In the genomic region with DNA sequence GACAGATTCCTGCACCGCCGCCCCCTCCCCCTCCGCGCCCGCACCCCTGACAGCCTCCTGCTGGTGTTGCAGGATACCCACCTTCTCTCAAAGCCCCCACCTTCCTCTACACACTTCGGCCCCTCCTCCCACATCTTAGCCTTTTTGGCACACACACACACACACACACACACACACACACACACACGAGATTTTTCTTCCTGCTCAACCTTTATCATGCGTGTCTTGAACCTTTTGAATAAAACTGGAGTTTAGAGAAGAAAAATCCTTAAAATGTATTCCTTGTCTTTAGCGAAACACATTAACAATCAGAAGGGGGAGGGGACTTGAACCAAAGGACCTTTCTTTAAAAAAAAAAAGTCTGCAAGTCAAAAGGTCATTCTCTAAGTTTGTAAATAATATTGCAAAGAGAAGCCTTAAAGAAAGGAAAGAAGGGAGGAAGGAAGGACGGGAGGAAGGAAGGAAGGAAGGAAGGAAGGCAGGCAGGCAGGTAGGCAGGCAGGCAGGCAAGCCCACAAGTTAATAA, we compare ENCODE assay signal across 8 mouse cellular contexts.
DNase-seq lines count a peak whose midpoint lies in the region; ATAC-seq and TF ChIP-seq lines count a peak whose summit lies in the region.

No protein-coding gene starts in this region.

- ATAC-seq in heart, embryonic 15.5 days (replicated peaks; ENCODE audit: insufficient number of reproducible peaks, insufficient read depth, low FRiP score, low read depth) = no peak
- ATAC-seq in forebrain, embryonic 15.5 days (replicated peaks) = no peak
- no peak for ATAC-seq in liver, postnatal 0 days

- H3K27ac ChIP-seq in heart, embryonic 15.5 days = no peak overlapping the region
- no peak overlapping the region for H3K27ac ChIP-seq in ES-E14 (ENCODE audit: insufficient read depth, low read depth, low read length, poor library complexity, severe bottlenecking)
- peak overlapping the region; percentile 100 for H3K27ac ChIP-seq in forebrain, embryonic 15.5 days (replicated peaks)
- no peak overlapping the region for H3K27ac ChIP-seq in liver, postnatal 0 days (ENCODE audit: low read depth)

- H3K27me3 ChIP-seq in heart, embryonic 15.5 days = peaks cover 84% of the 10 kb centered on the region
- H3K27me3 ChIP-seq in forebrain, embryonic 15.5 days = no peaks in the 10 kb centered on the region
- peaks cover 90% of the 10 kb centered on the region for H3K27me3 ChIP-seq in liver, postnatal 0 days (ENCODE audit: insufficient read depth, low read length)

- in situ Hi-C loops in ES-E14 (cut with MboI; ENCODE audit: low sequenced_read_pairs in 2 of 2, unreplicated experiment in 2 of 2) = loop anchor here in 1 of 2 experiments (10.0 kb wide), 1 partner anchor 613 kb away; no protein-coding TSS in a partner anchor

- TF ChIP-seq CTCF in liver, postnatal 0 days (IDR thresholded peaks at IDR 0.05; ENCODE audit: low read depth) = no peak
- no peak for TF ChIP-seq CTCF in lung, adult 2 months (IDR thresholded peaks at IDR 0.05; ENCODE audit: insufficient read depth, low read length)

- TF ChIP-seq POLR2A in lung, adult 2 months (IDR thresholded peaks at IDR 0.05; ENCODE audit: borderline replicate concordance, extremely low read depth, low read depth, low read length) = no peak

- no peak for DNase-seq in heart, adult 8-10 months (ENCODE audit: low spot score)
- no peak for DNase-seq in ES-E14 (ENCODE audit: low read depth, low spot score)
- DNase-seq in liver, postnatal 0 days = no peak
- DNase-seq in Muller cell, postnatal 12 days (ENCODE audit: inconsistent ontology term) = no peak
- DNase-seq in gastrocnemius, postnatal 4 days (ENCODE audit: low spot score in 2 of 2) = no peak
- no peak for DNase-seq in lung, adult 2 months

- TF ChIP-seq EP300 in liver, postnatal 0 days (IDR thresholded peaks at IDR 0.05; ENCODE audit: low read depth) = no peak

- peak overlapping the region; percentile 70 for H3K9ac ChIP-seq in heart, embryonic 15.5 days
- no peak overlapping the region for H3K9ac ChIP-seq in ES-E14 (ENCODE audit: insufficient read depth, low read depth, low read length, poor library complexity, severe bottlenecking)
- H3K9ac ChIP-seq in forebrain, embryonic 15.5 days (replicated peaks) = peak overlapping the region; percentile 100
- no peak overlapping the region for H3K9ac ChIP-seq in liver, postnatal 0 days (replicated peaks)

- WGBS in heart, embryonic 15.5 days = 2% methylated on average over 9 of the region's 10 CpGs
- under 1% methylated on average over 10 of the region's 10 CpGs for WGBS in forebrain, embryonic 15.5 days
- WGBS in liver, postnatal 0 days (ENCODE audit: insufficient replicate concordance) = 1% methylated on average over 10 of the region's 10 CpGs
- WGBS in lung, adult 2 months = 2% methylated on average over 9 of the region's 10 CpGs

- H3K4me2 ChIP-seq in heart, embryonic 15.5 days = peak overlapping the region; percentile 98
- peak overlapping the region; percentile 65 for H3K4me2 ChIP-seq in forebrain, embryonic 15.5 days (replicated peaks)
- peak overlapping the region; percentile 86 for H3K4me2 ChIP-seq in liver, postnatal 0 days (ENCODE audit: low read depth, low read length)

- peak overlapping the region; percentile 72 for H3K4me3 ChIP-seq in heart, embryonic 15.5 days
- peak overlapping the region; percentile 72 to 80 for H3K4me3 ChIP-seq in ES-E14 (ENCODE audit: insufficient read depth in 1 of 2, low read depth in 1 of 2, low read length in 2 of 2, poor library complexity in 1 of 2, severe bottlenecking in 1 of 2)
- H3K4me3 ChIP-seq in forebrain, embryonic 15.5 days = peak overlapping the region; percentile 78
- H3K4me3 ChIP-seq in liver, postnatal 0 days (ENCODE audit: low read depth, low read length) = peak overlapping the region; percentile 55
- H3K4me3 ChIP-seq in lung, adult 2 months (replicated peaks; ENCODE audit: extremely low read depth, low read depth, low read length) = no peak overlapping the region

- H3K4me1 ChIP-seq in heart, embryonic 15.5 days (replicated peaks) = peaks cover 31% of the 10 kb centered on the region
- H3K4me1 ChIP-seq in ES-E14 (ENCODE audit: control insufficient read depth in 2 of 2, insufficient read depth in 2 of 2, low read length in 2 of 2, poor library complexity in 1 of 2) = peaks cover 2 to 3% of the 10 kb centered on the region in 2 experiments; a peak in 3 of 4 replicates
- no peaks in the 10 kb centered on the region for H3K4me1 ChIP-seq in forebrain, embryonic 15.5 days
- peaks cover 16% of the 10 kb centered on the region; the same call in 1 of the 2 replicates for H3K4me1 ChIP-seq in liver, postnatal 0 days (ENCODE audit: insufficient read depth)
- peaks cover 3% of the 10 kb centered on the region; the same call in 1 of the 2 replicates for H3K4me1 ChIP-seq in lung, adult 2 months (ENCODE audit: control insufficient read depth, insufficient read depth, low read length)

- H3K36me3 ChIP-seq in heart, embryonic 15.5 days = no peaks in the 10 kb centered on the region
- no peaks in the 10 kb centered on the region for H3K36me3 ChIP-seq in ES-E14 (ENCODE audit: control insufficient read depth, insufficient read depth, low read length, poor library complexity, severe bottlenecking)
- no peaks in the 10 kb centered on the region for H3K36me3 ChIP-seq in forebrain, embryonic 15.5 days
- H3K36me3 ChIP-seq in liver, postnatal 0 days (replicated peaks; ENCODE audit: insufficient read depth, low read length) = no peaks in the 10 kb centered on the region

- H3K9me3 ChIP-seq in heart, embryonic 15.5 days (replicated peaks) = no peaks in the 10 kb centered on the region
- H3K9me3 ChIP-seq in ES-E14 (ENCODE audit: control insufficient read depth, insufficient read depth, low read depth, low read length) = no peaks in the 10 kb centered on the region
- H3K9me3 ChIP-seq in forebrain, embryonic 15.5 days = no peaks in the 10 kb centered on the region
- no peaks in the 10 kb centered on the region for H3K9me3 ChIP-seq in liver, postnatal 0 days (ENCODE audit: low read length)

TF ChIP-seq in ES-E14, 5 proteins besides CTCF, POLR2A, EP300 and RAD21:
- no peak for TF ChIP-seq MAFK (IDR thresholded peaks at IDR 0.05; ENCODE audit: insufficient read depth, low read depth, low read length)
- no peak for TF ChIP-seq ZNF384 (IDR thresholded peaks at IDR 0.05; ENCODE audit: low read depth, low read length)
- TF ChIP-seq HCFC1 (IDR thresholded peaks at IDR 0.05; ENCODE audit: borderline replicate concordance, insufficient read depth, low read length) = no peak
- TF ChIP-seq CHD2 (IDR thresholded peaks at IDR 0.05; ENCODE audit: low read depth, low read length) = no peak
- no peak for TF ChIP-seq ZC3H11A (IDR thresholded peaks at IDR 0.05; ENCODE audit: borderline replicate concordance, low read depth, low read length)

Comparison
In these comparisons a context has a peak if more than half of its experiments do, and no peak if none do; other contexts are left out.
1. H3K9ac ChIP-seq: peak in heart, embryonic 15.5 days (single experiment) and forebrain, embryonic 15.5 days (single experiment); none in ES-E14 (single experiment) and liver, postnatal 0 days (single experiment).
2. Peak in every context shown above with its lines, with median percentiles within 50 percentile points of each other: H3K4me2 ChIP-seq.